Mouse (Mus musculus) common myeloid progenitor, adult 5-6 weeks (primary cell): ENCODE data around the gene Zfp369. TPM values are rescaled to one million over a fixed set of nuclear protein-coding genes. Genes with fewer than 3 reads are reported as not detected.

Source experiments
- total RNA-seq: library from RNA; stranded (forward); fragments of 200-1000, 187-1606 nt; gene quantifications from 2 replicates; pipeline ENCODE4 v1.2.3, GENCODE M21; 2017

The Zfp369 gene
- total RNA-seq, 1 experiment from 2014 or later, result 51.6 TPM

Other genes starting within 250 kb of the Zfp369 start
- gene Spata31d1c, start 245.8 kb upstream of the Zfp369 start, total RNA-seq, result not detected in 2 replicates
- not detected in 2 replicates for gene Prss47, start 226.1 kb upstream of the Zfp369 start, total RNA-seq
- 53.2 and 73.7 TPM in 2 replicates for gene Mfsd14b, start 165.8 kb upstream of the Zfp369 start, total RNA-seq
- gene Olfr465-ps1, start 140.7 kb upstream of the Zfp369 start, total RNA-seq, result not detected in 2 replicates
- not detected in 2 replicates for gene Olfr466, start 128.6 kb upstream of the Zfp369 start, total RNA-seq
- gene Nlrp4f, start 72.8 kb upstream of the Zfp369 start, total RNA-seq, result not detected in 2 replicates
- gene Gm10775, start 19.3 kb upstream of the Zfp369 start, total RNA-seq, result not detected in 2 replicates
- gene Gm10139, start 233.9 kb downstream of the Zfp369 start, total RNA-seq, result not detected in 2 replicates